Mouse (Mus musculus) kidney, postnatal 0 days (tissue): ENCODE measurements around the gene Dmrt1. TPM values are rescaled to one million over a fixed set of nuclear protein-coding genes. Genes with fewer than 3 reads are reported as not detected.

ENCODE experiments used
- ATAC-seq: fragments of 200-750 bp; cut with Nextera tagmentation; replicated peaks from 2 replicates; pipeline ENCODE4 v1.8.0; 2017; ENCODE audit warnings: low read depth, moderate number of reproducible peaks, moderate TSS enrichment, moderate library complexity; ENCODE audit not compliant: low FRiP score
- DNase-seq: peaks from one replicate; pipeline ENCODE4 v3.0.0-alpha.2; 2016; ENCODE audit warnings: low spot score
- H3K27ac ChIP-seq: fragments of 300-500 bp; sonication (generic); 2 replicates; pipeline ENCODE4 v1.5.1; 2014; ENCODE audit warnings: mild to moderate bottlenecking
- H3K27me3 ChIP-seq: fragments of 300-500 bp; sonication (generic); 2 replicates; pipeline ENCODE4 v1.6.1; 2014; ENCODE audit warnings: low read length, mixed read lengths; ENCODE audit not compliant: insufficient read depth
- H3K36me3 ChIP-seq: fragments of 300-500 bp; sonication (generic); 2 replicates; pipeline ENCODE4 v1.6.1; 2014; ENCODE audit warnings: low read length, mixed read lengths; ENCODE audit not compliant: insufficient read depth
- H3K4me1 ChIP-seq: fragments of 300-500 bp; sonication (generic); replicated peaks from 2 replicates; pipeline ENCODE4 v1.6.1; 2014; ENCODE audit warnings: antibody characterized with exemption, low read length, mixed read lengths; ENCODE audit not compliant: insufficient read depth
- H3K4me2 ChIP-seq: fragments of 300-500 bp; sonication (generic); 2 replicates; pipeline ENCODE4 v1.6.1; 2014; ENCODE audit warnings: mild to moderate bottlenecking, low read length, moderate library complexity, mixed read lengths
- H3K4me3 ChIP-seq: fragments of 300-500 bp; sonication (generic); replicated peaks from 2 replicates; pipeline ENCODE4 v1.5.1; 2014; ENCODE audit warnings: low read depth, low read length
- H3K9ac ChIP-seq: fragments of 300-500 bp; sonication (generic); 2 replicates; pipeline ENCODE4 v1.6.1; 2014; ENCODE audit warnings: low read depth, low read length
- H3K9me3 ChIP-seq: fragments of 300-500 bp; sonication (generic); replicated peaks from 2 replicates; pipeline ENCODE4 v1.6.1; 2016; ENCODE audit warnings: low read length, inconsistent platforms, mixed read lengths
- CTCF ChIP-seq: IDR thresholded peaks from 2 replicates; pipeline ENCODE4 v1.5.1; 2016; ENCODE audit warnings: antibody characterized with exemption, low read depth, mild to moderate bottlenecking, moderate library complexity
- WGBS: fragments of 180-500 bp; shearing (Covaris S2); extraction: QIAGEN DNeasy Blood & Tissue Kit; methylation state at CpG from one replicate; pipeline ENCODE4 v1.1.7; 2014; 5-methylcytosine and 5-hydroxymethylcytosine counted together
- polyA plus RNA-seq: library from polyadenylated mRNA; unstranded; fragments of >200 nt; fragmentation: Nextera tagmentation; extraction: Ambion mirVana; gene quantifications from 2 replicates; pipeline ENCODE4 v1.2.1, GENCODE M21; 2015

Dmrt1 gene
- polyA plus RNA-seq, 1 experiment from 2014 or later: not detected

GRCm38 (mm10) chr19:25648701-25649100 lies 143.3 kb downstream of the Dmrt1 start:
- Histone ChIP-seq H3K4me1 (no peaks in the 10 kb centered on the region), H3K27ac (no peak overlapping the region), H3K4me3 (no peak overlapping the region), H3K9me3 (no peaks in the 10 kb centered on the region), H3K4me2 (no peak overlapping the region), H3K36me3 (no peaks in the 10 kb centered on the region), H3K27me3 (0 out of 2 replicates have a peak, but pooled peaks cover 6% of the 10 kb centered on the region), H3K9ac (no peak overlapping the region)
- DNase-seq (no peak), ATAC-seq (no peak)
- TF ChIP-seq CTCF: no peak
- WGBS: 64% methylated on average over 4 of the region's 4 CpGs

- Histone ChIP-seq H3K9me3 (no peaks in the 10 kb centered on the region), H3K27me3 (0 out of 2 replicates have a peak, but pooled peaks cover 6% of the 10 kb centered on the region), H3K4me1 (no peaks in the 10 kb centered on the region), H3K27ac (no peak overlapping the region), H3K4me2 (no peak overlapping the region), H3K9ac (no peak overlapping the region), H3K4me3 (no peak overlapping the region), H3K36me3 (no peaks in the 10 kb centered on the region)
- WGBS: 46% methylated on average over 10 of the region's 10 CpGs
- ATAC-seq (no peak), DNase-seq (no peak)
- TF ChIP-seq CTCF: no peak
Measured at GRCm38 (mm10) chr19:25650474-25650873, 145.1 kb downstream of the Dmrt1 start.

- Histone ChIP-seq H3K36me3 (no peaks in the 10 kb centered on the region), H3K4me1 (no peaks in the 10 kb centered on the region), H3K27me3 (0 out of 2 replicates have a peak, but pooled peaks cover 12% of the 10 kb centered on the region), H3K4me2 (no peak overlapping the region), H3K4me3 (no peak overlapping the region), H3K9me3 (no peaks in the 10 kb centered on the region), H3K9ac (no peak overlapping the region), H3K27ac (no peak overlapping the region)
- ATAC-seq (no peak), DNase-seq (no peak)
- no peak for TF ChIP-seq CTCF
- 75% methylated on average over 5 of the region's 5 CpGs for WGBS
Measured at GRCm38 (mm10) chr19:25652560-25652959, 147.1 kb downstream of the Dmrt1 start.

Other genes with a start within 250 kb of the Dmrt1 start
- 0.04 TPM in 1 of 2 replicates, not detected in the other for gene Dmrt3, start 104.7 kb downstream of the Dmrt1 start, polyA plus RNA-seq
- gene Dmrt2, start 166.8 kb downstream of the Dmrt1 start, polyA plus RNA-seq: 6.0 TPM in 2 replicates